Mouse (Mus musculus) naive thymus-derived CD4-positive, alpha-beta T cell, adult 2 months (primary cell): ENCODE measurements at regions not wholly inside any gene's neighbourhood (a gene's known extent, or its start where the extent isn't known, plus 50 kb on each side); places are given as distances from the start of the nearest gene placed in this dataset.

Experiments
- DNase-seq: peaks from one replicate; pipeline ENCODE4 v3.0.0-alpha.2; 2011; ENCODE audit warnings: low read depth

- no peak for DNase-seq
These were observed 53.2 kb downstream of the Fam43a start for GRCm38 (mm10) chr16:30652692-30653091.

- no peak for DNase-seq
These were observed 54.3 kb downstream of the Fam43a start for GRCm38 (mm10) chr16:30653806-30654205.

GRCm38 (mm10) chr16:30654226-30654625 lies 54.7 kb downstream of the Fam43a start:
- DNase-seq, result no peak

GRCm38 (mm10) chr16:30655798-30656221 lies 56.3 kb downstream of the Fam43a start:
- DNase-seq, result no peak

- no peak for DNase-seq
These were observed 57.4 kb downstream of the Fam43a start for GRCm38 (mm10) chr16:30656881-30657280.

- no peak for DNase-seq
These were observed 59.4 kb downstream of the Fam43a start for GRCm38 (mm10) chr16:30658921-30659320.

GRCm38 (mm10) chr16:30661086-30661977 lies 61.8 kb downstream of the Fam43a start:
- no peak for DNase-seq

- no peak for DNase-seq
These were observed 63.5 kb downstream of the Fam43a start for GRCm38 (mm10) chr16:30663055-30663454.

- no peak for DNase-seq
These were observed 64.4 kb downstream of the Fam43a start for GRCm38 (mm10) chr16:30663971-30664370.

- DNase-seq, result no peak
These were observed 64.9 kb downstream of the Fam43a start for GRCm38 (mm10) chr16:30664433-30664832.

GRCm38 (mm10) chr16:30665881-30666280 lies 66.4 kb downstream of the Fam43a start:
- DNase-seq, result no peak

GRCm38 (mm10) chr16:30669883-30670282 lies 70.4 kb downstream of the Fam43a start:
- DNase-seq, result no peak

- no peak for DNase-seq
These were observed 72.1 kb downstream of the Fam43a start for GRCm38 (mm10) chr16:30671584-30671983.

- peak; percentile 18 for DNase-seq
These were observed 73.4 kb downstream of the Fam43a start for GRCm38 (mm10) chr16:30672776-30673550.

- DNase-seq, result no peak
These were observed 74.1 kb downstream of the Fam43a start for GRCm38 (mm10) chr16:30673662-30674061.

GRCm38 (mm10) chr16:30675829-30676228 lies 76.3 kb downstream of the Fam43a start:
- DNase-seq, result no peak

- no peak for DNase-seq
These were observed 77.5 kb downstream of the Fam43a start for GRCm38 (mm10) chr16:30677016-30677415.

GRCm38 (mm10) chr16:30677896-30678707 lies 78.6 kb downstream of the Fam43a start:
- DNase-seq, result no peak

GRCm38 (mm10) chr16:30678708-30679492 lies 79.4 kb downstream of the Fam43a start:
- DNase-seq, result no peak

GRCm38 (mm10) chr16:30679493-30679811 lies 79.9 kb downstream of the Fam43a start:
- DNase-seq, result no peak

GRCm38 (mm10) chr16:30681421-30681820 lies 81.9 kb downstream of the Fam43a start:
- no peak for DNase-seq
